Mouse (Mus musculus) left cerebral cortex, postnatal 4 days (tissue): ENCODE results near the gene Cfap99. TPM values are rescaled to one million over a fixed set of nuclear protein-coding genes. Genes with fewer than 3 reads are reported as not detected.

Experiments used
- DNase-seq: peaks from one replicate; pipeline ENCODE4 v3.0.0-alpha.2; 2022
- intact Hi-C: fragments of 180-260 bp; cut with DNase I; formaldehyde crosslinking; loops from one replicate; pipeline ENCODE4 v1.15.1; 2025
- total RNA-seq, 2 experiments: library from RNA; stranded (reverse); gene quantifications; 2 replicates each; pipeline ENCODE4 v1.2.3; 2021

The Cfap99 gene
- total RNA-seq, result under 1 TPM; 0.30 to 0.38 TPM

DNA sequence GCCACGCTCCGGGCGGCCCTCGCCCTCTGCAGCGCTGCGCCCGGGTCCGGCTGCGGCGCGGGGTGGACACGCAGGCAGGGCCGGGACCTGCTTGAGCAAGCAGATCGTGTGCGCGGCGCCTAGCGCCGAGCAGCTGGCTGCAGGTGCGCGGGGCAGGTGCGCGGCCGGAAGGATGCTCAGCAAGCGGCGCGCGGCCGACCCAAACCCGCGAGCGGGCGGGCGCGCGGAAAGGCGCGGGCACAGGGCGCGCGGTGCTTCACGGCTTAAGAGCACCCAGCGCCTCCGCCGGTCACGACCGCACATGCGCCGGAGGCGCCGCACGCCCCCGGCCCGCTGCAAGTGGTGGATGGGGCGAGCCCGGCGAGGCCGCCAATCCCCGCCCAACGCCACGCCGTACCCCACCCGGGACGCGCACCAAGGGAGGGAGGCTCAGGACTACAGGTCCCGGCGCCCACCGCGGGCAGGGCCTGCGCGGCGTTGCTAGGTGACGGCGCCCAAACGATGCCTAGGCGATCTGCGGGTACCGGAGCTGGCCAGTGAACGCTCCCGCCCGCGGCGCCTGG lies at the start of gene Cfap99, which contains the start of gene Zfyve28:
Cfap99 (plus strand) TSS at position 447 of the 563 bp plus-strand sequence.
Zfyve28 (minus strand) TSS at position 296 of the 563 bp plus-strand sequence.
- intact Hi-C loops, result no loop called here

DNA sequence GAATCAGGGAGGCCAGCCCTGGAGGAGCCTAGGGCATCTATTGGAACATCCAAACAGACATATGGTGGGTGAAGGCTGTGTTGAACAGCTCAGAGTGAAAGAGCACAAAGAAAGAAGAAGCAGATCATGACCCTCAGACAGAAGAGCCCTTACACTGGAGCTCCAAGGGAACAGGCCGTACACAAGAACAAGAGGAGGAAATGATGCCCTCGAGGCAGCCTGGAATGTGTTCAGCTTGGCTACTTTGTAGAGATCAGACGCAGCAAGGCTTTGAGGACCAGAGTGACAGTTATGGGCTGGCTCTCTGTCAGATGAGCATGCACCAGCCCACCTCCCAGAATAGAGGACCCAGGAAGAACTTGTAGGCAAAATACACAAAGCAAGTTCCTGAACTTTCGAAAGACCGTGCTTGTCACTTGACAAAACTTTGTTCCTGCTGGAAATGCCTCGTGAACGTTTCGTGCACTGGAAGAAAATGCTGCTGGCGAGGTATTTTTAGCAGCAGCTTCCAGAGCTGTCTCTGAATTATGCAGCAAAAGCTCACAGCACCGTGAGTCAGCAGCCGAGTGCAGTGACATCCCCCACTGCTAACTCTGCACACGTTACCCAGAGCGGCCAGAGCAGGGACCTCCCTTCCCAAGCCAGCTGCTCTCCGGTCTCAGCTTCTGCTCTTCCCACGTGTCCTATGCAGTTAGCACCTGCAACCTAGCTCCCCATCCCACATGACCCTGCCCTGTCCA lies 46.0 kb upstream of the Cfap99 start:
- peak; percentile 22 for DNase-seq
- intact Hi-C loops, result no loop called here

More for the DNA sequence above, at the start of gene Cfap99, which contains the start of gene Zfyve28:
- DNase-seq, result peak; percentile 95

DNA sequence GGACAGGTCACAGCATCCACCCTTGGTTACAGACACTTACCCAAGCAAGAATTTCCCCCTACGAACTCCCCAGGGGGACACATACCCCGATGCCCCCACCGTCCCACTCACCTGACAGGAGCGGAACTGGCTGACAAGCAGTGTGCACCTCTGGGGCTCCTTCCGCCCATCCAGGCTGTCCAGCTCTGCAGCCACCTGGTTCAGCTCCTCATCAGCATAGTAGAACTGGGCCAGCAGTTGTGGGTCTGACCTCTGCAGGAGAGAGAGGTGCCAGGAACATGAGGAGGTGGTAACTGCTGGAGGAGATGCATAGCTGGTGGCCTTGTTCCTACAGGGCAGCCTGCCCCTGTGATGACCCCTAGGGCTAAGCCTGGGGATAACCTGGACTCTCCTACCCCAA lies 45.3 kb upstream of the Cfap99 start:
- intact Hi-C loops, result no loop called here

DNA sequence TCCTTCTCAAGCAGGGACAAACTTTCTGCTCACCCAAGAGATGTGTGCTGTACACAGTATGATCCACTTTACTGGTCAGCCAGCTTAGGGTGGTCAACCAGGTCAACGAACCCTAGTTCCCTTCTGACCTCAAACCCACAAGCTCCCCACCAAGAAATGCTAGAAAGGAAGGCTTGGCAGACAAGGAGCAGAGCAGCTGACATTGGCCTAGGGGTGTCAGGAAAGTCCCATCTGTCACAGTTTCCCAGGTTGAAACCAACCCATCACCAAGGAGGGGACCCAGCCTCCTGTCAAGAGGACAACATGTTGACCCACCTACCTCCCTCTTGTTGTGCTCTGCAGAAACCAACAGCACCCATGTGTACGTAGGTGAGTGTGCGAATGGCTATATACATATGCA lies 42.0 kb upstream of the Cfap99 start:
- intact Hi-C loops, result no loop called here
- DNase-seq, result no peak

More for the DNA sequence above, 45.3 kb upstream of the Cfap99 start:
- no peak for DNase-seq

DNA sequence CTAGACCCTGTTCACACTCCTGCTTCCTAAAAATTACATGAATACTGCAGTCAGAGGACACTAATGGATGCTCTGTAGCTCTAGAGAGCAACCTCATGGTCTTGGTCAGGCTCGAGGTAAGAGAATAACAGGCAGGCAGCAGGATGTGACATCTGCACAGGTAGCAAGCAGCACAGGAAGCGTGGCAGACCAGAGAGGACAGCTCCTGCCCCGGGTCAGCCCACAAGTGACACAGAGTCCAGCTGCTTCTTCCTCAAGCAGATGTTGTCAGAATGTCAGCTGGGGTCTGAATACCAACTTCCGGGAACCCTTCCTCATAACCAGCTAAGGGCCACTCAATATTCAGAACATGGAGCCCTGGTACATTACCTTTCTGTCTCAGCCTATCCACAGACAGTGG lies 39.3 kb upstream of the Cfap99 start:
- intact Hi-C loops, result no loop called here

DNA sequence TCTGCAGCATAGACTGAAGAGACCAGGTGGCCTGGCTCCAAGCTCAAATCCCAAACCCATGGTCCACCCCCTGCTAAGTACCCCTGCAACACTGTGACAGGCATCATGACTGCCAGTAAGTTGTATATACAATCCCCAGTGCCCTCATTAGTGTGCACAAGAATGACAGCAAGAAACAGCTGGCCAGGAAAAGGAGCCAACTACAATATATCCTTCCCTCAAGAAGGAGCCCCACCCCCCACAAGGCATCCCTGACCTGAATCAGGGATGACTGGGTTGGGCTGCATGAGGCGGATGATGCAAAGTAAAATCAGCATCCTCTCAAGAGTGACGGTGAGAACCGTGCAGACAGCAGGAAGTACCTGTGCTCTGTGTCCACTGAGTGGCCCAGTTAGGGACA lies 38.3 kb upstream of the Cfap99 start:
- intact Hi-C loops, result no loop called here
- peak; percentile 29 for DNase-seq

More for the DNA sequence above, 39.3 kb upstream of the Cfap99 start:
- no peak for DNase-seq

DNA sequence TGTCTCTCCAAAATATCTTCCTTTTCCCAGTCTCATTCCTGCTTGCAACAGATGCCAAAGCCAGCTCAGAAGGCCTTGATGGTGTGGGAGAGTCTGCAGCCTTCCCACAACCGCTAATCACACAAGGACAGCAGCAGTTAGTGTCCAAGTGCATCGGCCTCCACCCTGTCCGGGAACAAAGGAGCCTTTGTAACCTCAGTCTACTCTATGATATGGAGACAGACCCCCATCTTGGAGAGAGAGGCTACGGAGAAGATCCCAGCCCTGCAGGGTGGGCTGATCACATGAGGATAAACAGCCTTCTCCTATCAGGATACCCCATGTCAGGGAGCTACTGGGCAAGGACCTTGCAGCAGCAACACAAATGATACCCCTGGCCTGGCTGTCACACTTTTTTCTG lies 36.6 kb upstream of the Cfap99 start:
- DNase-seq, result no peak
- intact Hi-C loops, result no loop called here

DNA sequence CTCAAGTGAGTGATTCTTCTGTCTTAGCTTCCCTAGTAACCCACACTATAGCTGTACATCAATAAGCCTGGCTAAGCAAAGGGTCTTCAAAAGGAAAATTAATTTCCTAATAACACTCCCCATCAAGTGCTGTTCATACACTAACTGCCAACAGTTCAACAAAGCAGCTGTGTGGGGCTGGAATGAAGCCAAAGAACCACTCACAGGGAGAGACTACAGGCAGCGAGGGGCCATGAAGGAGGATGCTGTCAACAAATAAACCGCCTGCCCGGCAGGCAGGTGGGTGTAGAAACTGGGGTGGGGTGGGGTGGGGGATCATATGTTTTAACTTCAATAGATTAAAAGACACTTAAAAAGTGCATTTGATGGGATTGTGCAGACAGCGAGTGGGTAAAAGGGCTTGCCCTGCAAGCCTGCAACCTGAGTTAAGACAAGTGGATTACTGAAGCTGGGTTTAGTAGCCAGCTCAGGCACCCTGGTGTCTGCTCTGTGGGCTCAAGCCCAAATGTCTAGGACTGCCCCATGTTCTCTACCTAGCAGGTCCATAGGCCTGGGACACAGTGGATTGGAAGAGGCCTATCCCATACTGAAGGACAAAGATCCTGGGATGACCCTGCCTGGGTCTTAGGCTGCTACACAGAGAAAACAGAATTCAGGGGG lies 36.0 kb upstream of the Cfap99 start:
- intact Hi-C loops, result no loop called here
- DNase-seq, result peak; percentile 80

DNA sequence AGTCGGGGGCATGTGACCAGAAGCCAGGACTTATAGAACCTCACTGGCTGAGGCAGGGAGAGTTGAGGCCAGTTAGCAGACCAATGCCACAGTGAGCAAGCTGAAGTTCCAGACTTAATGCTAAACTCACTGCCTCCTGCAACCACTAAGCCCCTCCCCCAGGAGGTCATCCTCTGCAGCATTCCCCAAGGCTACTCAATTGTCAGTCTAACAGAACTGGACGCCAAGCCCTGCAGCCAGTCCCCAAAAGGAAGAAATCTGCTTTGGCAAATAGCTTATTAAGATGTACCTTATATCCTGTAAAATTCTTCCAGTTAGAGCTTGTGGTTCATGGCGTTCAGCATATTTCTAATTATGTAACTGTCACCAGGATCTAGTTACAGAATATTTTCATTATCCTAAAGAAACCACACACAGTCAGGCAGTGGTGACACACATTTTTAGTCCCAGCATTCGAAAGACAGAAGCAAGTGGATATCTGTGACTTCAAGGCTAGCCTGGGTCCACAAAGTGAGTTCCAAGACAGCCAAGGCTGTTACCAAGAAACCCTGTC lies 35.4 kb upstream of the Cfap99 start:
- DNase-seq, result no peak
- intact Hi-C loops, result no loop called here

DNA sequence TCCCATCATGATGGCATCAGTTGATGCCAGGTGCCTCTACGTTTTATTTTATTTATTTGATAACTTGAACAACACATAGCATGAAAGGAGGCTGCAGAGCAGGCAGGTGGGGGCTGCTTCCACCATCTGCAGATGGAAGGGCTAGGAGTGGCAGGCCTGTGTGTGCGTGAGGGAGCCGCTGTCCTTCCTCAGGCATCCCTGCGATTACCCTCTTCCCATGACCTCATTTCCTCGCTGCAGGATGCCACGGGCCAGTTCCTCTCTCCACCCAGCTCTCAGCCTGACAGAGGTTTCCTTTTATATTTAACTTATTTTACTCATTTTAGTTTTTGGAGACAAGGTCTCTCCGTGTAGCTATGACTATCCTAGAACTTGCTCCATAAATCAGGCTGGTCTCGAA lies 34.1 kb upstream of the Cfap99 start:
- intact Hi-C loops, result no loop called here
- DNase-seq, result no peak

DNA sequence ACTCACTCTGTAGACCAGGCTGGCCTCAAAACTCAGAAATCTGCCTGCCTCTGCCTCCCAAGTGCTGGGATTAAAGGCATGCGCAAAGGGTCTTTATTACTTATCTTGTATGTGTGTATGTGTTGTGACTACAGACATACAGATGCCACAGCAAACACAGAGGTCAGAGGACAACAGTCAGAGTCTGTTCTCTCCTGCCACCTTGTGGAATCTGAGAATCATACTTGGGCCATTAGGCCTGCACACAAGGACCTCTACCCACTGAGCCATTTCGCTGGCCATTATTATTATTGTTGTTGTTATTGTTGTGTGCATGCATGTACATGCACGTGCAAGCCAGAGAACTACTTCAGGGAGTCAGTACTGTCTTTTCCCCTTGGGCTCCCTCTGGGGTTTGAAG lies 33.2 kb upstream of the Cfap99 start:
- intact Hi-C loops, result no loop called here
- DNase-seq, result no peak

DNA sequence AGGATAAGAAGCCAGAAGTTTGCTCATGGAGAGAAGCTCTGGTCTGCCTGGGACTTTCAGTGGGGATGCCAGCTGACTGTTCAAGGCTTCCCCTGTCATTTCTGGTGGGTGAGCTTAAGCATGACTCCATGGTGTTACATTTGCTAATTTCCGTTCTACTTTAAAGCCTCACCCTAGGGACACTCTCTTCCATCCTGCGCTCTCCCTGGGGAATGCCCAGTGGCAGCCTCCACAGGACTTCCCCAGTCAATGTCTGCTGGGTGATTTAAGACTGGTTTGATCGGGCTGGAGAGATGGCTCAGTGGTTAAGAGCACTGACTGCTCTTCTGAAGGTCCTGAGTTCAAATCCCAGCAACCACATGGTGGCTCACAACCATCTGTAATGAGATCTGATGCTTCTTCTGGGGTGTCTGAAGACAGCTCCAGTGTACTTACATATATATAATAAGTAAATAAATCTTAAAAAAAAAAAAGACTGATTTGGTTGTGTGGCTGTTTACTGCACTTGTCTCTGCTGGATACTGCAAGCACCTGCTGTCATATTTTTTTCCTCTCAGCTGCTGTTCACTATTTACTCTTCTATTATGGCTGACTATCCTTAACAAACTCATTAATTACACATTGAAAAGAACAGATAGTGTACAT lies 29.1 kb upstream of the Cfap99 start:
- DNase-seq, result no peak
- intact Hi-C loops, result no loop called here

DNA sequence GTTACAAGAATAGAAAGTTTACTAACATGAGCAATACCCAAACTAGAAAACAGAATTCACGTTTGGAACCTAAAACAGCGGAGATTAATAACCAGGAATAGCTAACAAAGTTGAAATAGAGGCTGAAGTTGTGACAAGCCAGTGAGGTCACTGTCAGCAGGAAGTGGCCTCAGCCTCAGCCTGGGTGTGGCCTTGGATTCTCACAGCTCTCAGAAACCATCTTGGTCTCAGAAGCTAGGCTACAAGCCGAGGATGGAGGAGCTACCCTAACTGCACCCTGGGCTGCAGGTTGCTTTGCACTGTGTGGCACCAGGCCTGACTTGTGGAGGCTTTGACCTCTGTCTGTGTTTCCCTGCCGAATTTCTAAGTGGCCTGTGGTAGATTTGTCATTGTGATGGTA lies 22.3 kb upstream of the Cfap99 start:
- intact Hi-C loops, result no loop called here
- no peak for DNase-seq

DNA sequence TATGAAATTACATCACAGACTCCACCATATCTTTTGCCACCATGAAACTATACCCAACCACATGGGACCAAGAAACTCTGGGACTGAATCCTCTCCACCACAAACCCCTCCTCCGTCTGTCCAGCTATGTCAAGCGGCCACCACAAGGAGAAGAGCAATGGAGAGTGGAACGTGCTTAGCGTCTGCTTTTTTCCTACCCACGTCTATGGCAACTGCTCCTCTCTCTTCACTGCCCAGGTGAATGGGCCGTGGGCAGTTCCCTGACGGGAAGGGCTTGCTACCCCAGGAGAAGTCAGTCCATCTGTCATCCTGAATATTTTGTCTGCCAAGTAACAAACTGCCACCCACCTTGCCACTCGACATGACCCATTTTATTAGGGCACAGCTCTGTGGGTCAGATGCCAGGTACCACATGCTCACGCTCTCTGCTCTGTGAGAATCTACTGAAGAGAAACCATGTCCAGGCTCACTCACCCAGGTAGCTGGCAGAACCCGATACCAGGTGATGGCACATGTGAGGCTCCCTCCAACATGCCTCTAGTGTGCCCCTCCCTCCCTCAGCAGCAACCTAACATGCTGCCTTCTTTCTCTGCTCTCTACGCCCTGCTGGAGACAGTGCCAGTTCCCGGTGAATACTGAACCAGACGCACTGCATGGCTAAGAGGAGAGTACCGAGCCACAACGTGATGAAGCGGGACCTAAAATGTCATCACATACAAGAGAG lies 19.0 kb upstream of the Cfap99 start:
- intact Hi-C loops, result no loop called here
- DNase-seq, result peak; percentile 61

DNA sequence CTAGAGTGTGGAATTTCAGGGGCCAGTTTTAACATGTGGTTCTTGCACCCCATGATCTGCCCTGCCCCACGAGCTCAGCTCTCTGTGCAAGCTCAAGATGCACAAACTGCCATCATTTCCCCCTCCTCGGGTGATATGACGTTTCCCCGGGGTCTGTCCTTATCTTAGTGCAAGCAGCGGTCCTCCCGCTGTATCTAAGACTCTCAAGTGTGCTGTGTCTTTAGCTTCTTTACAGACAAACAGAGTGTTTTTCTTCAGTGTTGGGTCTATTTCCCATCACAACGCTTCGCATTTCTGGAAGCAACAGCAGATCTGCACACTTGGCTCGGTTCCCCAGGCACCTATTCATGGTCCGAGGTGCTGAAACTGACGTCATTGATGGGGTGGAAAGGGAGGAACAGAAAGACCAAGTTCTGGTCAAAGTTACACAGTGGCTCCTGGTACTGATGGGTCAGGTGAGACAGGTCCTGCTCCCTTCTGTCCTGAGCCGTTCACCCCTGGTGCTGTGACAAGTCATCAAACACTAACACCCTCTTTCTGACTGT lies 18.4 kb upstream of the Cfap99 start:
- no peak for DNase-seq
- intact Hi-C loops, result no loop called here

DNA sequence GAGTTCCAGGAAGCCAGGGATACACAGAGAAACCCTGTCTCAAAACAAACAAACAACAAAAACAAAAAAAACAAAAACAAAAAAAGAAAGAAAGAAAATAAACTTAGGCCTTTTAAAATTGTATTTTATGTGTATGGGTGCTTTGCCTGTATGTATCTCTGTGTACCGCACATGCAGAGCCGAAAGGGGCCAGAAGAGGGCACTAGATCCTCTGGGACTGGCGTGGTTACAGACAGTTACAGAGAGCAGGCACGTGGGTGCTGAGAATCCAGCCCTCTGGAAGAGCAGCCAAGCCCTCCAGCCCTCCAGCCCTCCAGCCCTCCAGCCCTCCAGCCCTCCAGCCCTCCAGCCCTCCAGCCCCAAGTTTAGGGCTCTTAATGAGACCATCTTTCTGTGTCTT lies 16.7 kb upstream of the Cfap99 start:
- peak; percentile 27 for DNase-seq
- intact Hi-C loops, result no loop called here

DNA sequence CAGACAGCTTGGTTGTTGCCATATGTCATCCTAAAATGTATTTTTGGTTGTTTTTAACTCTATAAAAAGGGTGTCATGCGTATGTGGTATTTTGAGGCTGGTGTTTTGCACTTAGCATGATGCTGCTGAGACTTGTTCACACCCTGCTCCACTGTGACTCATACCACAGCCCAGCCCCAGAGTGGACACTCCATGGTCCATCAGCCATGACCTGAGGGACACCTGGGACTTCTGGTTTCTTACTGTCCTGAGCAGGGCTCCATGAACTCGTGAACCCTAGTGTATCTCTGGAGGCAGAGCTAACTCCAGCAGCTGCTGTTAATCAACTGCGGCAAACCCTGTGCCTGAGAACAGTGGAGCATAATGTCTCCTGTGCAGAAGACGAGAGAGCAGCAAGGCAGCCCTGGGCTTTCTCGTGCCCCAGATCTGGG lies 15.1 kb upstream of the Cfap99 start:
- no peak for DNase-seq
- intact Hi-C loops, result no loop called here

DNA sequence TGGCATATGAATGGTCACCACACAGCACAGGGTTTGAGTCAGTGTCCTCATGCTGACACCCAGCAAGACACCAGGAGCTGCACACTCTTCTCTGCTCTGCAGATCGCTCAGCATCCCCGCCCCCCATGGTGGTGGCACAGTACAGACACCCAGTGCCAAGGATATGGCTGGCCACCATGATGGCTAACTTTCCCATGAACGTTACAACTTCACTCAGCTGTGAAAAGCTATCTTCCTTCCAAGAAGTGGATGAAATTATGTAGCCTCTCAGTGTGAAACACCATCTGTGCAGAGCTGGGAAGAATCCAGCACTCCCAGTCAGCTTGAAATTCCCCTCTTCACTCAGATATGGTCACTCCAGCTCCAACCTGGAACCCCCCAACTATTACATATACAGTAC lies 14.1 kb upstream of the Cfap99 start:
- intact Hi-C loops, result no loop called here

DNA sequence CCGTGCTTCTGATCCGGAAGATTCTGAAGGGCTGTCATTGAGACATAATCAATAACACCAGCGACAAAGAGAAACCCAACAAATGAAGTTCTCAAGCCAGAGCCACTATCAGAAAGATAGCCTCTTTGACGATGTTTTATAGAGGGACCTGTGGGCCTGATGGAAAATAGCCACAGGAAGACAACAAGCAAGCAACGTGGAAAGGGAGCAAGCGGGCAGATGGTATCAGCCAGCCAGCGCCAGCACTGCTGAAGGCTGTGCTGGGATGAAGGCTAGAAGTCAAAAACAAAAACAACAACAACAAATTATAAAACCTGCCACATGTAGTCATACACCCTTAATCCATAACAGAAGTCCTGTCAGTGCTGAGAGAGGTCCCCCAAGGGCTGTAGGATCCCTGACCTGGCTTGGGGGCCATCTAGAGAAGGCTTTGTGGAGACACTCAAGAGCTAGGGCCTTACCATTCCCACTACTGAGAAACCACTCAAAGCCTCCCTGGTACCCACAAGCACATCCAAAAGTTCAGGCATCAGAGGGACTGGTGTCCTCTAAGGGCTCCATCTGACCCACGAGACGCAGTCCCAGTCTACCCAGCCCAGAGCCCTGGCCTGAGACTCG lies 13.6 kb upstream of the Cfap99 start:
- DNase-seq, result no peak
- intact Hi-C loops, result no loop called here

More for the DNA sequence above, 14.1 kb upstream of the Cfap99 start:
- DNase-seq, result peak; percentile 84

DNA sequence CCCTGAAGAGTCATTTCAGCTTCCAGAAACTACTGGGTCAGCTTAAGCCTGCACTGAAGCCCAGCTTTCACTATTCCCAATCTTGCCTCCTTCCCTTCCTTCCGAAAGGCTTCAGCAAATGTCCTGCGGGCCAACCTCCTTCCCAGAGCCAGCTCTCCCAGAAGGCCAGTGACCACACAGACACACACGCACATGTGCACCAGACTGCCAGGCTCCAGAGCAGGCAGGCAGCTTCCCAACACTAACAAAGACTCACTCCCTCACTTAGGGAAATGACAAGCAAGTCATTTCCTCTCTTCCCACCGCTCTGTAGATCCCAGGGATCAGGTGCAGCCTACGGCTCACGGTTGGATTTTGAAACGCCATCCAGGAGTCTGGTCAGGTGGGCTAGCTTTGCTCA lies 12.2 kb upstream of the Cfap99 start:
- intact Hi-C loops, result no loop called here
- peak; percentile 28 for DNase-seq
